Mouse (Mus musculus) liver, postnatal 0 days (tissue): ENCODE data around the gene Dusp5.

ENCODE experiments used
- CTCF ChIP-seq: sonication (generic); IDR thresholded peaks from 2 replicates; pipeline ENCODE4 v1.5.1; 2016; ENCODE audit warnings: antibody characterized with exemption, low read depth
- EP300 ChIP-seq: IDR thresholded peaks from 2 replicates; pipeline ENCODE4 v1.6.1; 2016; ENCODE audit warnings: antibody characterized with exemption, low read depth, mild to moderate bottlenecking

- TF ChIP-seq CTCF, result no peak
- TF ChIP-seq EP300, result peak; percentile 8; the same call in 1 of the 2 replicates
These were observed 7.6 kb upstream of the Dusp5 start for GRCm38 (mm10) chr19:53521137-53521795.
